Comparison of ENCODE assay signal across 8 mouse cellular contexts in the genomic region with DNA sequence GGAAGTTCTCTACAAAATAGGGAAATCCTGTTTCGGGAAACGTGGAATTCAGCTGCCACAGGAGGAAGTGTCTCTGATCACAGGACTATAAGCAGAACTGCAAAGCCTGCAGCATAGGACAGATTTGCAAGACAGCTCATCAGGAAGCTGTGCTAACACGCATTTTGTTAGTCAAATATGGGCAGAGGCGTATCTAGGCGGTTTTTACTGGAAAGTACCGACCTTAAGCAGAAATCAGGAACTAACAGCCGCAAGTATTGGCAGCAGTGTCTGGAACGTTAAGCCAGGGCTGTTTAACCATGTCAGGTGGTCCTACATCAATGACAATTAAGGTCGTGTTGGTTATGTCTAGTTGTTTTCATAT. TPM values are rescaled to one million over a fixed set of nuclear protein-coding genes. Genes with fewer than 3 reads are reported as not detected.
DNase-seq lines count a peak whose midpoint lies in the region; ATAC-seq lines count a peak whose summit lies in the region.

No protein-coding gene starts in this region.

- H3K4me3 ChIP-seq in liver, embryonic 11.5 days (ENCODE audit: low read depth, low read length) = no peak overlapping the region
- H3K4me3 ChIP-seq in neural tube, embryonic 15.5 days (replicated peaks) = no peak overlapping the region

- H3K4me1 ChIP-seq in liver, embryonic 11.5 days (replicated peaks; ENCODE audit: control insufficient read depth, insufficient read depth, low read length) = peaks cover 50% of the 10 kb centered on the region
- H3K4me1 ChIP-seq in neural tube, embryonic 15.5 days = peaks cover 8% of the 10 kb centered on the region

- no peaks in the 10 kb centered on the region for H3K27me3 ChIP-seq in liver, embryonic 11.5 days (replicated peaks; ENCODE audit: control insufficient read depth, insufficient read depth, low read length)
- no peaks in the 10 kb centered on the region for H3K27me3 ChIP-seq in neural tube, embryonic 15.5 days (replicated peaks)

- no peaks in the 10 kb centered on the region for H3K36me3 ChIP-seq in liver, embryonic 11.5 days (ENCODE audit: control insufficient read depth, insufficient read depth, low read length)
- no peaks in the 10 kb centered on the region for H3K36me3 ChIP-seq in neural tube, embryonic 15.5 days

- peak; percentile 28 for DNase-seq in adrenal gland, postnatal 10 days
- DNase-seq in adrenal gland, postnatal 25 days = no peak
- DNase-seq in 416B (ENCODE audit: low read depth) = peak; percentile 99
- peak; percentile 87 for DNase-seq in fat pad, adult 2 months (ENCODE audit: extremely low read depth, low read depth, low spot score)
- peak; percentile 33 for DNase-seq in liver, embryonic 11.5 days (ENCODE audit: low spot score)
- DNase-seq in cerebellum, postnatal 14 days = no peak

- ATAC-seq in liver, embryonic 11.5 days (replicated peaks; ENCODE audit: low FRiP score) = peak; percentile 21
- ATAC-seq in neutrophil, adult 5-6 weeks (ENCODE audit: extremely low read depth, insufficient number of reproducible peaks, low FRiP score, poor library complexity, severe bottlenecking) = peak; percentile 79
- ATAC-seq in neural tube, embryonic 15.5 days (ENCODE audit: low FRiP score) = no peak

- no peak overlapping the region for H3K9ac ChIP-seq in liver, embryonic 11.5 days (ENCODE audit: low read depth, low read length)
- no peak overlapping the region for H3K9ac ChIP-seq in neural tube, embryonic 15.5 days (replicated peaks)

- H3K4me2 ChIP-seq in liver, embryonic 11.5 days = peak overlapping the region; percentile 12; the same call in 1 of the 2 replicates
- H3K4me2 ChIP-seq in neural tube, embryonic 15.5 days = no peak overlapping the region

- 30% methylated on average over 9 of the region's 9 CpGs for WGBS in liver, embryonic 11.5 days
- whole genome bisulfite sequencing in neural tube, embryonic 15.5 days = 78% methylated on average over 9 of the region's 9 CpGs

- peak overlapping the region; percentile 68 for H3K27ac ChIP-seq in liver, embryonic 11.5 days (ENCODE audit: low read depth, low read length)
- H3K27ac ChIP-seq in neural tube, embryonic 15.5 days (replicated peaks) = no peak overlapping the region

- no peaks in the 10 kb centered on the region for H3K9me3 ChIP-seq in liver, embryonic 11.5 days (ENCODE audit: control insufficient read depth, low read length)
- no peaks in the 10 kb centered on the region for H3K9me3 ChIP-seq in neural tube, embryonic 15.5 days (replicated peaks)

RNA-seq across cellular contexts. Expression of a gene that starts 42.4 kb away (rescaled TPM):
- 1 to 10 TPM; 1.1 to 1.4 TPM for total RNA-seq in adrenal gland, postnatal 10 days (2021)
- 0.15 TPM in 1 of 2 replicates, not detected in the other for total RNA-seq in adrenal gland, postnatal 25 days (2021)
- 0.96 and 1.1 TPM in 2 replicates for polyA plus RNA-seq in liver, embryonic 11.5 days (2014; fragmentation: Nextera tagmentation; extraction: Ambion mirVana)
- total RNA-seq in neutrophil, adult 5-6 weeks (2017) = 295 and 306 TPM in 2 replicates
- 0.09 and 0.47 TPM in 2 replicates for polyA plus RNA-seq in neural tube, embryonic 15.5 days (2015; fragmentation: Nextera tagmentation; extraction: Ambion mirVana)

RNA-seq across cellular contexts. Expression of a gene that starts 52.4 kb away (rescaled TPM):
- total RNA-seq in adrenal gland, postnatal 10 days (2021) = 10 to 100 TPM; 78.5 to 78.6 TPM
- 42.2 and 43.0 TPM in 2 replicates for total RNA-seq in adrenal gland, postnatal 25 days (2021)
- not detected in 2 replicates for polyA plus RNA-seq in liver, embryonic 11.5 days (2014; fragmentation: Nextera tagmentation; extraction: Ambion mirVana)
- 513 and 543 TPM in 2 replicates for total RNA-seq in neutrophil, adult 5-6 weeks (2017)
- 0.24 and 0.40 TPM in 2 replicates for polyA plus RNA-seq in neural tube, embryonic 15.5 days (2015; fragmentation: Nextera tagmentation; extraction: Ambion mirVana)

Comparison
In these comparisons a context has a peak if more than half of its experiments do, and no peak if none do; other contexts are left out.
1. DNase-seq: peak in adrenal gland, postnatal 10 days (single experiment), 416B (single experiment), fat pad, adult 2 months (single experiment) and liver, embryonic 11.5 days (single experiment); none in adrenal gland, postnatal 25 days (single experiment) and cerebellum, postnatal 14 days (0 of 2).
2. RNA of a gene that starts 42.4 kb away (total RNA-seq): 295 to 306 TPM in neutrophil, adult 5-6 weeks; 1.1 to 1.4 TPM in adrenal gland, postnatal 10 days and 0.15 TPM in adrenal gland, postnatal 25 days; every median in the first group is over 100 times any median in the second.